12 mouse cellular contexts compared by ENCODE assay signal in genomic region chr2:159616685-159617084, GRCm38 (mm10).
"Had no signal": no experiment of that assay in that cellular context is flagged by ENCODE, and none has a peak within 500 bp of the region (broad histone marks: within the 10 kb centered on the region; RNA-seq: fewer than 3 reads in every experiment).

No protein-coding gene starts in this region.

- H3K4me2 ChIP-seq: liver, embryonic 13.5 days; midbrain, embryonic 11.5 days had no signal

- H3K9ac ChIP-seq: liver, embryonic 13.5 days had no signal

- H3K27ac ChIP-seq: kidney, postnatal 0 days; left cerebral cortex, adult 2 months; liver, embryonic 13.5 days had no signal

- H3K4me1 ChIP-seq: liver, embryonic 13.5 days had no signal

- H3K9me3 ChIP-seq: liver, embryonic 13.5 days had no signal

- DNase-seq: kidney, postnatal 25 days; layer of hippocampus, postnatal 36 days; liver, embryonic 13.5 days; lung, adult 2 months; lung, postnatal 14 days; lung, postnatal 4 days; midbrain, embryonic 14.5 days; thymus, adult 18-20 months; thymus, postnatal 36 days had no signal

- H3K4me3 ChIP-seq: left cerebral cortex, adult 2 months; liver, embryonic 13.5 days had no signal

- H3K36me3 ChIP-seq: liver, embryonic 13.5 days had no signal

- H3K27me3 ChIP-seq: liver, embryonic 13.5 days had no signal
